19 mouse cellular contexts compared by ENCODE assay signal in the genomic region with DNA sequence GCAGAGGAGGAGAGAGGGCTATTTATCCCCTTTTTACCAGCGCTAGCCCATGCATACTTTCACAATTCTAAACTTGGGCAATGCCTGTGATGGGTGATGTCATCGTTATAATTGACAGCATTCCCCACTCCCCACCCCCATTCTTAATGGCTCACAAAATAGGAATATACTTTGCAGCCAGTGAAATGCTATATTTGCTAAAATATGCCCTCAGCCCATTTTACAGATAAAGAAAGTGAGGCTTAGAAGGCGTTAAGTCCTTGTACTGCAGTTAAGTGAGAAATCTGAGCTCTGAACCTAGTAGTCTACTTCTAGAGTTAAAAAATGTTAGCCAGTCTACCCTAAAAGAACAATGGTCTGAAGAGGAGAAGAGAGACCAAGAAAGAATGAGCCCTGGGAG. TPM values are rescaled to one million over a fixed set of nuclear protein-coding genes. Genes with fewer than 3 reads are reported as not detected.
DNase-seq lines count a peak whose midpoint lies in the region; ATAC-seq lines count a peak whose summit lies in the region.
"Had no signal": no experiment of that assay in that cellular context is flagged by ENCODE, and none has a peak within 500 bp of the region (broad histone marks: within the 10 kb centered on the region; RNA-seq: fewer than 3 reads in every experiment).

No protein-coding gene starts in this region.

- no peak overlapping the region for H3K9ac ChIP-seq in forebrain, embryonic 13.5 days
- no peak overlapping the region for H3K9ac ChIP-seq in forebrain, embryonic 11.5 days (ENCODE audit: low read length)
- peak overlapping the region; percentile 46 for H3K9ac ChIP-seq in hindbrain, embryonic 13.5 days
- no peak overlapping the region for H3K9ac ChIP-seq in midbrain, embryonic 15.5 days
- H3K9ac ChIP-seq: embryonic facial prominence, embryonic 12.5 days; liver, postnatal 0 days had no signal

- H3K4me1 ChIP-seq in forebrain, embryonic 13.5 days: peaks cover 43% of the 10 kb centered on the region
- H3K4me1 ChIP-seq in forebrain, embryonic 11.5 days (replicated peaks; ENCODE audit: control insufficient read depth, insufficient read depth, low read length): peaks cover 25% of the 10 kb centered on the region
- H3K4me1 ChIP-seq in hindbrain, embryonic 13.5 days (replicated peaks): peaks cover 45% of the 10 kb centered on the region
- H3K4me1 ChIP-seq in hindbrain, embryonic 10.5 days (replicated peaks): peaks cover 61% of the 10 kb centered on the region
- H3K4me1 ChIP-seq in midbrain, embryonic 10.5 days: peaks cover 58% of the 10 kb centered on the region
- peaks cover 44% of the 10 kb centered on the region for H3K4me1 ChIP-seq in midbrain, embryonic 15.5 days

- H3K27ac ChIP-seq in forebrain, embryonic 13.5 days: no peak overlapping the region
- H3K27ac ChIP-seq in forebrain, embryonic 11.5 days (ENCODE audit: low read depth, low read length): no peak overlapping the region
- H3K27ac ChIP-seq in hindbrain, embryonic 13.5 days: no peak overlapping the region
- no peak overlapping the region for H3K27ac ChIP-seq in hindbrain, embryonic 10.5 days
- no peak overlapping the region for H3K27ac ChIP-seq in midbrain, embryonic 10.5 days (replicated peaks)
- H3K27ac ChIP-seq in midbrain, embryonic 15.5 days: no peak overlapping the region
- H3K27ac ChIP-seq: macrophage had no signal

- no peak for ATAC-seq in forebrain, embryonic 13.5 days
- ATAC-seq in forebrain, embryonic 11.5 days (replicated peaks; ENCODE audit: low FRiP score): no peak
- ATAC-seq in hindbrain, embryonic 13.5 days (ENCODE audit: low FRiP score): no peak
- no peak for ATAC-seq in midbrain, embryonic 15.5 days (replicated peaks)
- ATAC-seq: liver, postnatal 0 days; lung, postnatal 0 days had no signal

- peaks cover 18% of the 10 kb centered on the region; the same call in 1 of the 2 replicates for H3K27me3 ChIP-seq in forebrain, embryonic 13.5 days
- H3K27me3 ChIP-seq in forebrain, embryonic 11.5 days (ENCODE audit: control insufficient read depth, insufficient read depth, low read length): peaks cover 7% of the 10 kb centered on the region; the same call in 1 of the 2 replicates
- peaks cover 28% of the 10 kb centered on the region for H3K27me3 ChIP-seq in hindbrain, embryonic 13.5 days
- peaks cover 44% of the 10 kb centered on the region for H3K27me3 ChIP-seq in hindbrain, embryonic 10.5 days (ENCODE audit: insufficient read depth, poor library complexity, severe bottlenecking)
- peaks cover 37% of the 10 kb centered on the region for H3K27me3 ChIP-seq in midbrain, embryonic 10.5 days (ENCODE audit: low read depth, poor library complexity, severe bottlenecking)
- H3K27me3 ChIP-seq in midbrain, embryonic 15.5 days (replicated peaks): no peaks in the 10 kb centered on the region; the same call in 1 of the 2 replicates

- peaks cover 45% of the 10 kb centered on the region for H3K36me3 ChIP-seq in forebrain, embryonic 13.5 days (ENCODE audit: poor library complexity, severe bottlenecking)
- peaks cover 4% of the 10 kb centered on the region for H3K36me3 ChIP-seq in forebrain, embryonic 11.5 days (ENCODE audit: control insufficient read depth, insufficient read depth, low read length)
- H3K36me3 ChIP-seq in hindbrain, embryonic 13.5 days: peaks cover 44% of the 10 kb centered on the region
- peaks cover 49% of the 10 kb centered on the region for H3K36me3 ChIP-seq in hindbrain, embryonic 10.5 days
- H3K36me3 ChIP-seq in midbrain, embryonic 10.5 days: peaks cover 48% of the 10 kb centered on the region
- H3K36me3 ChIP-seq in midbrain, embryonic 15.5 days (replicated peaks): peaks cover 23% of the 10 kb centered on the region
- H3K36me3 ChIP-seq: G1E had no signal

- no peak overlapping the region for H3K4me3 ChIP-seq in forebrain, embryonic 13.5 days
- no peak overlapping the region for H3K4me3 ChIP-seq in forebrain, embryonic 11.5 days (ENCODE audit: low read depth, low read length)
- no peak overlapping the region for H3K4me3 ChIP-seq in hindbrain, embryonic 13.5 days
- no peak overlapping the region for H3K4me3 ChIP-seq in hindbrain, embryonic 10.5 days
- H3K4me3 ChIP-seq in midbrain, embryonic 10.5 days: peak overlapping the region; percentile 5; the same call in 1 of the 2 replicates
- peak overlapping the region; percentile 97; the same call in 1 of the 2 replicates for H3K4me3 ChIP-seq in midbrain, embryonic 15.5 days
- H3K4me3 ChIP-seq: embryonic facial prominence, embryonic 12.5 days; erythroblast, embryonic 14.5 days had no signal

- 55% methylated on average over 3 of the region's 3 CpGs for WGBS in forebrain, embryonic 13.5 days
- 72% methylated on average over 3 of the region's 3 CpGs for WGBS in forebrain, embryonic 11.5 days
- 72% methylated on average over 3 of the region's 3 CpGs for WGBS in hindbrain, embryonic 13.5 days
- WGBS in hindbrain, embryonic 10.5 days: 75% methylated on average over 3 of the region's 3 CpGs
- 69% methylated on average over 3 of the region's 3 CpGs for WGBS in midbrain, embryonic 10.5 days
- 75% methylated on average over 3 of the region's 3 CpGs for WGBS in midbrain, embryonic 15.5 days

- no peak for DNase-seq in forebrain, embryonic 11.5 days (ENCODE audit: low spot score)
- no peak for DNase-seq in hindbrain, embryonic 10.5 days (ENCODE audit: low spot score)
- DNase-seq in midbrain, embryonic 10.5 days (ENCODE audit: low spot score): no peak
- DNase-seq in gastrocnemius, postnatal 10 days: no peak
- no peak for DNase-seq in layer of hippocampus, adult 11-12 months (ENCODE audit: low spot score)
- DNase-seq: adrenal gland, adult 2 months; cerebellum, postnatal 14 days; kidney, adult 8-10 months; layer of hippocampus, postnatal 36 days; liver, postnatal 0 days had no signal

- no peaks in the 10 kb centered on the region for H3K9me3 ChIP-seq in forebrain, embryonic 13.5 days (replicated peaks)
- no peaks in the 10 kb centered on the region for H3K9me3 ChIP-seq in forebrain, embryonic 11.5 days (ENCODE audit: control insufficient read depth, low read length)
- no peaks in the 10 kb centered on the region for H3K9me3 ChIP-seq in hindbrain, embryonic 13.5 days
- no peaks in the 10 kb centered on the region for H3K9me3 ChIP-seq in hindbrain, embryonic 10.5 days
- H3K9me3 ChIP-seq in midbrain, embryonic 10.5 days (replicated peaks): no peaks in the 10 kb centered on the region
- H3K9me3 ChIP-seq in midbrain, embryonic 15.5 days: no peaks in the 10 kb centered on the region
- H3K9me3 ChIP-seq: embryonic facial prominence, embryonic 12.5 days; G1E had no signal

- H3K4me2 ChIP-seq in forebrain, embryonic 13.5 days: peak overlapping the region; percentile 97; the same call in 1 of the 2 replicates
- H3K4me2 ChIP-seq in forebrain, embryonic 11.5 days (ENCODE audit: low read depth, low read length, severe bottlenecking): no peak overlapping the region
- peak overlapping the region; percentile 94 for H3K4me2 ChIP-seq in hindbrain, embryonic 13.5 days
- H3K4me2 ChIP-seq in midbrain, embryonic 15.5 days: peak overlapping the region; percentile 85; the same call in 1 of the 2 replicates

RNA-seq across cellular contexts. Expression of gene Fam171a2, which starts 3.2 kb away (rescaled TPM):
- 8.5 and 9.3 TPM in 2 replicates for polyA plus RNA-seq in forebrain, embryonic 13.5 days (2015; fragmentation: Nextera tagmentation; extraction: Ambion mirVana)
- 11.0 and 11.2 TPM in 2 replicates for polyA plus RNA-seq in forebrain, embryonic 11.5 days (2014; fragmentation: Nextera tagmentation; extraction: Ambion mirVana)
- 15.9 and 17.1 TPM in 2 replicates for polyA plus RNA-seq in hindbrain, embryonic 13.5 days (2015; fragmentation: Nextera tagmentation; extraction: Ambion mirVana)
- polyA plus RNA-seq in hindbrain, embryonic 10.5 days (2016; fragmentation: Nextera tagmentation; extraction: Ambion mirVana): 5.2 and 8.3 TPM in 2 replicates
- polyA plus RNA-seq in midbrain, embryonic 10.5 days (2016; fragmentation: Nextera tagmentation; extraction: Ambion mirVana): 3.0 and 4.0 TPM in 2 replicates
- 28.7 and 36.4 TPM in 2 replicates for polyA plus RNA-seq in midbrain, embryonic 15.5 days (2015; fragmentation: Nextera tagmentation; extraction: Ambion mirVana)
- total RNA-seq in gastrocnemius, postnatal 10 days (2021): 10 to 100 TPM; 11.7 to 12.3 TPM
- total RNA-seq: CH12.LX had no signal
- polyA plus RNA-seq: macrophage had no signal

RNA-seq across cellular contexts. Expression of gene Grn, which starts 14.2 kb away (rescaled TPM):
- 49.5 and 53.9 TPM in 2 replicates for polyA plus RNA-seq in forebrain, embryonic 13.5 days (2015; fragmentation: Nextera tagmentation; extraction: Ambion mirVana)
- polyA plus RNA-seq in forebrain, embryonic 11.5 days (2014; fragmentation: Nextera tagmentation; extraction: Ambion mirVana): 65.7 and 72.8 TPM in 2 replicates
- polyA plus RNA-seq in hindbrain, embryonic 13.5 days (2015; fragmentation: Nextera tagmentation; extraction: Ambion mirVana): 76.5 and 77.3 TPM in 2 replicates
- polyA plus RNA-seq in hindbrain, embryonic 10.5 days (2016; fragmentation: Nextera tagmentation; extraction: Ambion mirVana): 76.8 and 88.9 TPM in 2 replicates
- polyA plus RNA-seq in midbrain, embryonic 10.5 days (2016; fragmentation: Nextera tagmentation; extraction: Ambion mirVana): 63.5 and 77.1 TPM in 2 replicates
- 75.2 and 82.0 TPM in 2 replicates for polyA plus RNA-seq in midbrain, embryonic 15.5 days (2015; fragmentation: Nextera tagmentation; extraction: Ambion mirVana)
- total RNA-seq in gastrocnemius, postnatal 10 days (2021): 10 to 100 TPM; 81.6 to 93.6 TPM

RNA-seq across cellular contexts. Expression of gene Itga2b, which starts 25.6 kb away (rescaled TPM):
- polyA plus RNA-seq in forebrain, embryonic 13.5 days (2015; fragmentation: Nextera tagmentation; extraction: Ambion mirVana): 2.9 and 3.8 TPM in 2 replicates
- polyA plus RNA-seq in forebrain, embryonic 11.5 days (2014; fragmentation: Nextera tagmentation; extraction: Ambion mirVana): 5.0 and 7.4 TPM in 2 replicates
- polyA plus RNA-seq in hindbrain, embryonic 13.5 days (2015; fragmentation: Nextera tagmentation; extraction: Ambion mirVana): 5.9 and 6.2 TPM in 2 replicates
- polyA plus RNA-seq in hindbrain, embryonic 10.5 days (2016; fragmentation: Nextera tagmentation; extraction: Ambion mirVana): 5.6 and 8.3 TPM in 2 replicates
- polyA plus RNA-seq in midbrain, embryonic 10.5 days (2016; fragmentation: Nextera tagmentation; extraction: Ambion mirVana): 5.8 and 6.9 TPM in 2 replicates
- polyA plus RNA-seq in midbrain, embryonic 15.5 days (2015; fragmentation: Nextera tagmentation; extraction: Ambion mirVana): 9.0 TPM in 2 replicates
- 1 to 10 TPM; 1.9 to 3.7 TPM for total RNA-seq in gastrocnemius, postnatal 10 days (2021)

RNA-seq across cellular contexts. Expression of gene Slc25a39, which starts 36.6 kb away (rescaled TPM):
- 157 and 159 TPM in 2 replicates for polyA plus RNA-seq in forebrain, embryonic 13.5 days (2015; fragmentation: Nextera tagmentation; extraction: Ambion mirVana)
- polyA plus RNA-seq in forebrain, embryonic 11.5 days (2014; fragmentation: Nextera tagmentation; extraction: Ambion mirVana): 196 and 214 TPM in 2 replicates
- polyA plus RNA-seq in hindbrain, embryonic 13.5 days (2015; fragmentation: Nextera tagmentation; extraction: Ambion mirVana): 139 and 147 TPM in 2 replicates
- polyA plus RNA-seq in hindbrain, embryonic 10.5 days (2016; fragmentation: Nextera tagmentation; extraction: Ambion mirVana): 236 TPM in 2 replicates
- 234 and 249 TPM in 2 replicates for polyA plus RNA-seq in midbrain, embryonic 10.5 days (2016; fragmentation: Nextera tagmentation; extraction: Ambion mirVana)
- polyA plus RNA-seq in midbrain, embryonic 15.5 days (2015; fragmentation: Nextera tagmentation; extraction: Ambion mirVana): 146 and 168 TPM in 2 replicates
- total RNA-seq in gastrocnemius, postnatal 10 days (2021): 10 to 100 TPM; 51.7 to 53.5 TPM

RNA-seq across cellular contexts. Expression of gene Rundc3a, which starts 51.1 kb away (rescaled TPM):
- polyA plus RNA-seq in forebrain, embryonic 13.5 days (2015; fragmentation: Nextera tagmentation; extraction: Ambion mirVana): 93.9 and 94.8 TPM in 2 replicates
- polyA plus RNA-seq in forebrain, embryonic 11.5 days (2014; fragmentation: Nextera tagmentation; extraction: Ambion mirVana): 33.1 and 35.4 TPM in 2 replicates
- 135 and 144 TPM in 2 replicates for polyA plus RNA-seq in hindbrain, embryonic 13.5 days (2015; fragmentation: Nextera tagmentation; extraction: Ambion mirVana)
- 23.5 and 57.0 TPM in 2 replicates for polyA plus RNA-seq in hindbrain, embryonic 10.5 days (2016; fragmentation: Nextera tagmentation; extraction: Ambion mirVana)
- polyA plus RNA-seq in midbrain, embryonic 10.5 days (2016; fragmentation: Nextera tagmentation; extraction: Ambion mirVana): 21.5 and 40.7 TPM in 2 replicates
- 160 and 165 TPM in 2 replicates for polyA plus RNA-seq in midbrain, embryonic 15.5 days (2015; fragmentation: Nextera tagmentation; extraction: Ambion mirVana)
- total RNA-seq in gastrocnemius, postnatal 10 days (2021): 1 to 10 TPM in 1 of 2 experiments, under 1 TPM in 1; 0.87 to 1.9 TPM
- polyA plus RNA-seq: G1E had no signal

Comparison
In these comparisons a context has a peak if more than half of its experiments do, and no peak if none do; other contexts are left out.
1. H3K4me3 ChIP-seq: peak in midbrain, embryonic 10.5 days (single experiment) and midbrain, embryonic 15.5 days (single experiment); none in forebrain, embryonic 13.5 days (single experiment), forebrain, embryonic 11.5 days (single experiment), hindbrain, embryonic 13.5 days (single experiment) and hindbrain, embryonic 10.5 days (single experiment).